Mouse (Mus musculus) CD4-positive, CD25-positive, alpha-beta regulatory T cell, adult 4 months (primary cell): Measurements from ENCODE around the gene Osbpl10. TPM values are rescaled to one million over a fixed set of nuclear protein-coding genes. Genes with fewer than 3 reads are reported as not detected.

Source experiments
- ATAC-seq: one replicate; pipeline ENCODE4 v1.8.0; 2017
- polyA plus RNA-seq, 2 experiments: library from polyadenylated mRNA; unstranded; fragments of 100-300 nt; shearing (Covaris generic); gene quantifications; one replicate each; pipeline ENCODE4 v1.2.1; 2017

Osbpl10 gene
- polyA plus RNA-seq, 2 experiments from 2014 or later: not detected

- no peak for ATAC-seq
Observed at GRCm38 (mm10) chr9:115034788-115035187, 56.4 kb downstream of the Osbpl10 start.

DNA sequence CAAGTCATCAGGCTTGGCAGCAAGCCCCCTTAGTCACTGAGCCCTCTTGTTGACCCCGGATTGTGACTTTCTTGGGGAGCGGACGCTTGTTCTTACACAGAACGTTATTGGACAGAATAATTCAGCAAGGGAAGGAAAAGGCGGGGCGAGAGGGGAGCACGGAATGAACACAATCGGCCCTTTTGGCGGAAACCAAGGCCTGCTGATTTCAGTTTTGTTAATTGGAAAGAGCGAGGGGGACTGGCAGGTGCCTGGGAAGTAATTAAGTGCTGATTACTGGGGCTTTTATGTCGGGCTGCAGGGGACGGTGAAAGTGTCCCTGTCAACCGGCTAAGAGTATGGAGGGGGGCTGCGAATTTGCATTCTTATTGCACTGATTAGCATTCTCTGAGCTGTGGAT, 59.8 kb downstream of the Osbpl10 start:
- ATAC-seq: no peak

GRCm38 (mm10) chr9:115038686-115039085, 60.3 kb downstream of the Osbpl10 start:
- ATAC-seq: no peak

DNA sequence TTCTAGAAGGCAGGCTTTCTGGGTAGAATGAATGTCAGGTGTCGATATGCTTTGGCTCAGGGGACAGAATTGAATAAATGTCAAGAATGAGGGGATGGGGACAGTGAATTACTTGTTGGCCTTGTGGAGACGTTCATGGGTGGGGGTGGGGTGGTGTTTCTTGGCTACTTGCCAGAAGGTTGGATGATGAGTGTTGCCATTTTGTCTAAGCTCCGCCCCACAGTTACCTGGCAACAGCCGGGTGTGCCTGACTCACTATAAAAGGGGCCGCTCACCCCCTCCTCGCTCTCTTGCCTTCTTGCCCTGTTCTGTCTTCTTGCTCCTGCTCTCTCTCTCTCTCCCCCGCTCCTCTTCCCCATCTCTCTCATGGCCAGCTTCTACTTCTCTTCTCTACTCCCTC, 60.9 kb downstream of the Osbpl10 start:
- no peak for ATAC-seq

GRCm38 (mm10) chr9:115042571-115042970, 64.2 kb downstream of the Osbpl10 start:
- ATAC-seq: no peak

DNA sequence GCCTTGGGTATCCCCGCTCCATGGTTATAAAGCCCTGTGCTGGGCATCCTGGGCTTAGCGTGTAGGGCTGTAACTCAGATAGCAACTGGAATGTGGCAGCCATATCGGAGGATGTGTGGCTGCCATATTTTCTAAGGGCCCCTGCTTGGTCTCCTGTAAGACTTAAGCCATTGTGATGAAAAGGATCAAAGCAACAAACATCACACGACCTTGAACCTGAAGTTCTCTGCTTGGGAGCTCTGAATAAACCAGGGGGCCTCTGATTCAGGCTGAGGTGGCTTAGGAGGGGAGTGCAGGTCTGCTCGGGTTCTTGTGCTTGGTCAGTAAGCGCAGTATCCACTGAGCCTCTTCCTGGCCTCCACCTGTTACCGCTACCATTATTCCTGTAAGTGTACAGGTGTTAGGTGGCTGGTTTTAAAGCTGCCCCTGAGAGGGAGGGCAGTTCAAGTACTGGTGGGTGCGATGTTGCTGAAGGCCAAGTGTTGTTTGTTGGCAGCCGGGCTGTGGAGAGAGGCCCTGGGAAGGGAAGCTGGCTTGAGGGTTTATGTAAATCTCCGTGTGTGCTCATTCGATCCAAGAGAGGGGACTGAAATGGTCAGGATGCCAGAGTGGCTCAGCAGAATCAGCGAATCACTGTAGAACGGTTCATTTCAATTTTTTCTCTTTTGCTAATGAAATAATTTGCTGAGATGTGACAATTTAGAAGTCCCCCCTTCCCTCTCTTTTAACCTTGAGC, 64.8 kb downstream of the Osbpl10 start:
- ATAC-seq: no peak

DNA sequence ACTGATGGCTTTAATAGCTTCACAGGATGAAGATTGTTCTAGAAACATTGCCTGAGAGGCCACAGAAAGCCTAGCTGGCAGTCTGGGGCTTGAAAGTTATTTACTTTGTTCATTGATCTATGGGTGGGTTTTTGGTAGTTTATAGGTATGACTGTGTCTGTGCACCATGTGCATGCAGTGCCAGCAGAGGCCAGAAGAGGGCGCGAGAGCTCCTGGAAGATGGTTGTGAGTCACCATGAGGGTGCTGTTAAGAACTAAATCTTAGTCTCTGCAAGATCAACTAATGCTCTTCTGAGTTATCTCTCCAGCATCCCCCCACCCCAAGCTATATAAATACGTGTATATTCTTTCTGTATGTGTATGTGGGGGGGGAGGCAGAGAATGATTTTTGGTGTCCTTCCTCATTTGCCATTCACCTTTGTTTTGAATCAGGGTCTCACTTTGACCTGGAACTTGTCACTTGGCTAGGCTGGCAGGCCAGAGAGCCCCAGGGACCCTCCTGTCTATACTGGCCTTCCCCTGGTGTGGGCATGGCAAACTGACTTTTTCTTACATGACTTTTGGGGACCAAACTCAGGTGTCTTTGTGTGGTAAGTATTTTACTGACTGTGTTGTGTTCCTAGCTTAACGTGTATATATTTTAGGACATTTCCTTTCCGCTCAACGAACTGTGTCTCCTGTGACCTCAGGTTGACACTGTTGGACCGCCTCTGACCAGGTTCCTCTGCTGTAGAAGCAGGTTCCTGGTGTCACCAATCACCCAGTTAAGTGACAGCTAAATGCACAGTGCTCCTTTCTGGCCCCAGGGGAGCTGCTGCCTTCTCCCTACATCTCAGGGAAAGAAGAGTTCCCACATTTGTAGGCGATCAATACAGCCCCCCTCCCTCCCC, 65.8 kb downstream of the Osbpl10 start:
- ATAC-seq: no peak

GRCm38 (mm10) chr9:115045087-115045800, 66.9 kb downstream of the Osbpl10 start:
- no peak for ATAC-seq

DNA sequence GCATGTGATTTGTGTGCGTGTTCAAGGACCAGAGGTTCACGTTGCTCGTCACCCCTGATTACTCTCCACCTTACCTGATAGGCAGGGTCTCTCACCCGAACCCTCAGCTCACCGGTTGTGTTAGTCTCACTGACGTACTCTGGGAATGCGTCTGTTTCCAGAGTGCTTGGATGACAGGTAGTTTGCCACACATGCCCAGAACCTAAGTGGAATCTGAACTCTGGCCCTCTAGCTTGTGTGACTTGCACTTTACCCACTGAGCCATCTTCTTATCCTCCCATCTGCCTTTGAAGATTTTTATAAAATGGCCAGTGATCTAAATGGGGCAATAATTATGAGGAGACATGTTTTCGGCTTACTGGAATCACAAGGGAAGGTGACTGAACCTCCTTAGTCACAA, 68.3 kb downstream of the Osbpl10 start:
- no peak for ATAC-seq

- ATAC-seq: no peak
Observed at GRCm38 (mm10) chr9:115048340-115048739, 70.0 kb downstream of the Osbpl10 start.

DNA sequence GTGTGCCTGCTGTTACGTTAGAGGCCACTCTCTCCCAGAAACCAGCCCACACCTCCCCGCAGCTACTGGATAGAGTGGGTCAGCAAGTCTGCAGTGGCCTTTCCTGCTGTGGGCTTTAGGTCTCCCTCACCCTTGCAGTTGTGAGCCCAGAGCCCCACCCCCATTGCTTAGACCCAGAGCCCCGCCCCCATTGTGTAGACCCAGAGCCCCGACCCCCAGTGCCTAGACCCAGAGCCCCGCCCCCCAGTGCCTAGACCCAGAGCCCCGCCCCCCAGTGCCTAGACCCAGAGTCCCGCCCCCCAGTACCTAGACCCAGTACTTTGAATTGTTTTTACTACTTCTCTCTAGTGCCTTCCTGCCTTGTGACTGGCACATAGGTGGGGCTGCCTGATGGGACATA, 70.5 kb downstream of the Osbpl10 start:
- no peak for ATAC-seq

- ATAC-seq: no peak
Observed at GRCm38 (mm10) chr9:115049981-115050720, 71.8 kb downstream of the Osbpl10 start.

DNA sequence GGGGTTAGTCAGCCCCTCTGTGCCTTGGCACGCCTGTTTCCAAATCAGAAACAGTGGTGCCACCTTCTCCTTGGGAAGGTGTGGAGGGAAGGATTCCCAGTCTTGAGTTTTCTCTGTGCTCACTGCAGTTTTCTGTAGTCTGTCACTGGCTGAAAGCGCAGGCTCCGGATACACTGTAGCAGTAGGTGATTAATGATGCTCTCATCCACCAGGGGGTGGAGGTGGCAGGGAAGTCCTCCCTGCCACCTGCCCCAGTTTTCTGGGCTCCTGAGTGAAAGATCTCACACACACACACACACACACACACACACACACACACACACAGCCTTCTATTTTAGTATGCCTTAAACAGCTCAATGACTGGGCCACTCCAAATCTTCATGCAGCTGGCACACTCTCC, 73.6 kb downstream of the Osbpl10 start:
- no peak for ATAC-seq

GRCm38 (mm10) chr9:115053779-115054178, 75.4 kb downstream of the Osbpl10 start:
- no peak for ATAC-seq

GRCm38 (mm10) chr9:115055041-115055830, 76.9 kb downstream of the Osbpl10 start:
- no peak for ATAC-seq

DNA sequence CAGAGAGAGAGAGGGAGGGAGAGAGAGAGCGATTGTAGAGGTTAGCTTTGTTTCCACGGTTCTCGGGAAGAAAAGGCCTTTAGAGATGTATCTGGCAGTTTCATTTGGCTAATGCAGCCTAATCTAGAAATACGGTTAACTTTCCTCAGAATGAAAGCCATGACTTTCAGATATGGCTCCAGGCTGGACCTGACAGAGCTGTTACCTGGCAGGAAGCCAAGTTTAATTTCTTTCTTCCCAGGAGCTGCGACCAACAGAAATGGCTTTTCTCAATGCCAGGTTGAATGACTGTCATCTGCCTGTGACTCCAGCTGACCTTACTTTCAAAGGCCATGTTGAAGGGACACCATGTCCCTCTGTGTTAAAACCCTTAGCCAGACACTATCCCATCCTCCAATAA, 80.4 kb downstream of the Osbpl10 start:
- ATAC-seq: no peak

DNA sequence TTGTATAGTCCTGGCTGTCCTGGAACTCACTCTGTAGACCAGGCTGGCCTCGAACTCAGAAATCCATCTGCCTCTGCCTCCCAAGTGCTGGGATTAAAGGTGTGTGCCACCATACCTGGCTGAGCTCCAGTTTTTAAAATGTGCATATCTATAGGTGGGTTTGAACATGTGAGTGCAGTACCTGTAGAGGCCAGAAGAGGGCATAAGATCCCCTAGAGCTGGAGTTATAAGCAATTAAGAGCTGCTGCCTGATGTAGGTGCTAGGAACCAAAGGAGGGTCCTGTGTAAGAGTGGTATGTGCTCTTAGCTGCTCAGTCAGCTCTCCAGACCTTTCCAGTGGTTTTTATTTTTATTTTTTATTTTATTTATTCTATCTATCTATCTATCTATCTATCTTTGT, 86.5 kb downstream of the Osbpl10 start:
- no peak for ATAC-seq

DNA sequence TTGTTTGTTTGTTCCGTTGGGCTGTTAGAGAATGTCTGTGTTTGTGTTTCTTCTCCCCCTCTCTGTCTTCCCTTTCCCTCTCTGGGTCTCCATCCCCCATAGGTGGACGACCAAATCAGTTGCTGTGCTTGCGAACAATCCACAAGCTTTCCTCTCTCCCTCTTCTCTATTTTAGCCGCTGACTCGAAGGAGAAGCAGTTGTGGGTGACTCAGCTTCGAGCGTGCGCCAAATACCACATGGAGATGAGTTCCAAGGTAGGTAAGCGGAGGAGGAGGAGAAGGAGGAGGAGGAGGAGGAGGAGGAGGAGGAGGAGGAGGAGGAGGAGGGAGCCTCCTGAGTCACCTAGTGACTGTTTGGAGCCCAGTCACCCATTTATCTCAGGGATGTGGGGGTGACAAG, 88.7 kb downstream of the Osbpl10 start:
- ATAC-seq: no peak

- ATAC-seq: no peak
Observed at GRCm38 (mm10) chr9:115075191-115075590, 96.8 kb downstream of the Osbpl10 start.

- no peak for ATAC-seq
Observed at GRCm38 (mm10) chr9:115088295-115088993, 110.1 kb downstream of the Osbpl10 start.

- ATAC-seq: no peak
Observed at GRCm38 (mm10) chr9:115089644-115090043, 111.3 kb downstream of the Osbpl10 start.
